Mouse (Mus musculus) stomach, postnatal 0 days (tissue): ENCODE data around the gene Fcrla. TPM values are rescaled to one million over a fixed set of nuclear protein-coding genes. Genes with fewer than 3 reads are reported as not detected.
"Not testable (repeated sequence)": the region's sequence is repeated elsewhere in the genome, so short reads cannot be mapped to it uniquely, and the experiment has no call there.

ENCODE experiments used
- ATAC-seq: fragments of 200-750 bp; cut with Nextera tagmentation; 2 replicates; pipeline ENCODE4 v1.8.0; 2017; ENCODE audit not compliant: low FRiP score, low TSS enrichment
- DNase-seq: peaks from one replicate; pipeline ENCODE4 v3.0.0-alpha.2; 2016; ENCODE audit warnings: low spot score
- H3K27ac ChIP-seq: fragments of 300-500 bp; sonication (generic); replicated peaks from 2 replicates; pipeline ENCODE4 v1.5.1; 2014; ENCODE audit warnings: mild to moderate bottlenecking, control low read depth
- H3K27me3 ChIP-seq: fragments of 300-500 bp; sonication (generic); 2 replicates; pipeline ENCODE4 v1.6.1; 2014; ENCODE audit warnings: low read length; ENCODE audit not compliant: control insufficient read depth, insufficient read depth
- H3K36me3 ChIP-seq: fragments of 300-500 bp; sonication (generic); 2 replicates; pipeline ENCODE4 v1.6.1; 2014; ENCODE audit warnings: low read length, mixed read lengths; ENCODE audit not compliant: control insufficient read depth, insufficient read depth
- H3K4me1 ChIP-seq: fragments of 300-500 bp; sonication (generic); replicated peaks from 2 replicates; pipeline ENCODE4 v1.6.1; 2014; ENCODE audit warnings: antibody characterized with exemption; ENCODE audit not compliant: control insufficient read depth, insufficient read depth
- H3K4me2 ChIP-seq: fragments of 300-500 bp; sonication (generic); replicated peaks from 2 replicates; pipeline ENCODE4 v1.6.1; 2014; ENCODE audit warnings: low read depth, mild to moderate bottlenecking, control low read depth, moderate library complexity
- H3K4me3 ChIP-seq: fragments of 300-500 bp; sonication (generic); 2 replicates; pipeline ENCODE4 v1.5.1; 2014; ENCODE audit warnings: low read depth, low read length, control low read depth
- H3K9ac ChIP-seq: fragments of 300-500 bp; sonication (generic); 2 replicates; pipeline ENCODE4 v1.6.1; 2014; ENCODE audit warnings: mild to moderate bottlenecking, low read length, control low read depth, mixed read lengths
- H3K9me3 ChIP-seq: fragments of 300-500 bp; sonication (generic); 2 replicates; pipeline ENCODE4 v1.6.1; 2016; ENCODE audit warnings: low read length; ENCODE audit not compliant: control insufficient read depth
- CTCF ChIP-seq: IDR thresholded peaks from 2 replicates; pipeline ENCODE4 v1.5.1; 2016; ENCODE audit warnings: antibody characterized with exemption, low read depth, mild to moderate bottlenecking, moderate library complexity
- EP300 ChIP-seq: optimal IDR thresholded peaks from 2 replicates; pipeline ENCODE3; 2016; ENCODE audit warnings: antibody characterized with exemption
- WGBS: fragments of 180-500 bp; shearing (Covaris S2); extraction: QIAGEN DNeasy Blood & Tissue Kit; methylation state at CpG from one replicate; pipeline ENCODE4 v1.1.7; 2014; 5-methylcytosine and 5-hydroxymethylcytosine counted together
- polyA plus RNA-seq: library from polyadenylated mRNA; unstranded; fragments of >200 nt; fragmentation: Nextera tagmentation; extraction: Ambion mirVana; gene quantifications from 2 replicates; pipeline ENCODE4 v1.2.1, GENCODE M21; 2015

Fcrla gene
- polyA plus RNA-seq, 1 experiment from 2014 or later = 0.38 TPM

GRCm38 (mm10) chr1:170961101-170961500, 33.7 kb upstream of the Fcrla start:
- Histone ChIP-seq H3K4me3 (no peak overlapping the region), H3K9ac (no peak overlapping the region), H3K36me3 (no peaks in the 10 kb centered on the region), H3K27ac (no peak overlapping the region), H3K9me3 (no peaks in the 10 kb centered on the region), H3K4me1 (no peaks in the 10 kb centered on the region), H3K27me3 (no peaks in the 10 kb centered on the region), H3K4me2 (no peak overlapping the region)
- 89% methylated on average over 6 of the region's 6 CpGs for WGBS
- TF ChIP-seq EP300 (no peak), CTCF (no peak)
- ATAC-seq (no peak), DNase-seq (no peak)

- no peaks in the 10 kb centered on the region for H3K27me3 ChIP-seq
- 55% methylated on average over 2 of the region's 2 CpGs for WGBS
- no peaks in the 10 kb centered on the region for H3K36me3 ChIP-seq
- H3K9me3 ChIP-seq = no peaks in the 10 kb centered on the region
- no peaks in the 10 kb centered on the region for H3K4me1 ChIP-seq
- no peak for DNase-seq
- H3K27ac ChIP-seq = no peak overlapping the region
- no peak overlapping the region for H3K4me2 ChIP-seq
- no peak for TF ChIP-seq EP300
- no peak for TF ChIP-seq CTCF
- no peak for ATAC-seq
- H3K9ac ChIP-seq = no peak overlapping the region
- H3K4me3 ChIP-seq = no peak overlapping the region
Observed at GRCm38 (mm10) chr1:170959791-170960190, 32.4 kb upstream of the Fcrla start.

DNA sequence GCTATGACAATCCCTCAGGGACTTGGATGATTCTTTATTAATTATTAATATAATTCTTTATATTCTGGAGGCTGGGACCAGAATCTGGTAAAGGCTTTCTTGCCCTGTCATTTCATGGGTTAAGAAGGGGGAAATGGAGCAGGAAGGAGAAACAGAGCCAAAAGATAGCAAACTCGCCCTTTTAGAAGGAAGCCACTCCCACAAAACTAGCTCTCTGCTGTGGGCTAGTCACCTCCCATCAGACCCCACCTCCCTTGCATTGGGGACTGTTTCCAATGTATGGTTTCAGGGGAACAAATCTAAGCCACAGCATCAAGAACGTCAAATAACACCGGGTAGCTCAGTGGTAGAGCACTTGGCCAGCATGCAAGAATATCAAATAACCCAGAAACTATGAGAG, 30.8 kb upstream of the Fcrla start:
- H3K27ac ChIP-seq = no peak overlapping the region
- 49% methylated on average over 3 of the region's 3 CpGs for WGBS
- no peaks in the 10 kb centered on the region for H3K9me3 ChIP-seq
- no peaks in the 10 kb centered on the region for H3K4me1 ChIP-seq
- no peaks in the 10 kb centered on the region for H3K36me3 ChIP-seq
- H3K27me3 ChIP-seq = no peaks in the 10 kb centered on the region
- H3K4me2 ChIP-seq = no peak overlapping the region
- TF ChIP-seq EP300 = no peak
- TF ChIP-seq CTCF = no peak
- H3K4me3 ChIP-seq = no peak overlapping the region
- ATAC-seq (no peak), DNase-seq (no peak)
- no peak overlapping the region for H3K9ac ChIP-seq

DNA sequence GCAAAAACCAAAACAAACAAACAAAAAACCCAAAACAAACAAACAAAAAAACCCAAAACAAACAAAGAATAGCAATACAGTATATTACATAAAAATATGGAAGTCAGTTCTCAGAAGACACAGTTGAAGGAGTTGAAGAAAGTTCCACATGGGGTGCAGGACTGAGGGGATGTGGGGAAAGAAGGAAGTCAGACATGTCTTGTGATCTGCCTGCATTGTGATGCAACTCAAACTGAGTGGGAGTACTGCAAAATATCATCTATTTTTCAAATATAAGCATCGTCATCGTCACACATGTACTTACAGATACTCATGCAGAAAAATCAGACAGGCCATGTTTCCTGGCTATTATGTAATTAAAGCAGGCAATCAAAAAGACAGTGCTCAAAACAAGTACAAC, 25.8 kb upstream of the Fcrla start:
- DNase-seq (no peak), ATAC-seq (no peak)
- Histone ChIP-seq H3K4me3 (no peak overlapping the region), H3K27me3 (no peaks in the 10 kb centered on the region), H3K9me3 (no peaks in the 10 kb centered on the region), H3K9ac (no peak overlapping the region), H3K4me1 (no peaks in the 10 kb centered on the region), H3K27ac (no peak overlapping the region), H3K4me2 (no peak overlapping the region), H3K36me3 (no peaks in the 10 kb centered on the region)
- TF ChIP-seq EP300 (no peak), CTCF (no peak)
- 77% methylated on average over 2 of the region's 2 CpGs for WGBS

DNA sequence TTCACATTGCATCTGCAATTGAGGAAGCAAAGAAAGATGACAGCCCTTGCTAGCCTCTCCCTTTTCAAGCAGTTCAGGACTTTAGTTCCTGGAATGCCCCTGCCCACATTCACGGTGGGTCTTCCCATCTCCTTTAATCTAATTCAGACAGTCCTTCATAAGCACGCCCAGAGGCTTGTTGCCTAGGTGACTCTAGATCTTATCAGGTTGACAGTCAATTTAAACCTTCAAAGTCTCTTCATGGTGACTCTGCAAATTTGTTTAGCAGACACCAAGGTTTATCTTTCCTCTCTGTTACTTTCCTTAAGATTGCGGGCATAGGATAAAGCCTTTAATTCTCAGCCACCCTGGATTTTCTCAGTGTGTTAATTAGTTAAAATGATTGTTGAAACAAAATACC, 23.4 kb upstream of the Fcrla start:
- no peaks in the 10 kb centered on the region for H3K27me3 ChIP-seq
- H3K27ac ChIP-seq = no peak overlapping the region
- no peak overlapping the region for H3K4me3 ChIP-seq
- no peaks in the 10 kb centered on the region for H3K36me3 ChIP-seq
- H3K9me3 ChIP-seq = no peaks in the 10 kb centered on the region
- WGBS = 39% methylated on average over 3 of the region's 3 CpGs
- no peak overlapping the region for H3K9ac ChIP-seq
- H3K4me2 ChIP-seq = no peak overlapping the region
- ATAC-seq (no peak), DNase-seq (no peak)
- H3K4me1 ChIP-seq = no peaks in the 10 kb centered on the region
- no peak for TF ChIP-seq CTCF
- TF ChIP-seq EP300 = no peak

DNA sequence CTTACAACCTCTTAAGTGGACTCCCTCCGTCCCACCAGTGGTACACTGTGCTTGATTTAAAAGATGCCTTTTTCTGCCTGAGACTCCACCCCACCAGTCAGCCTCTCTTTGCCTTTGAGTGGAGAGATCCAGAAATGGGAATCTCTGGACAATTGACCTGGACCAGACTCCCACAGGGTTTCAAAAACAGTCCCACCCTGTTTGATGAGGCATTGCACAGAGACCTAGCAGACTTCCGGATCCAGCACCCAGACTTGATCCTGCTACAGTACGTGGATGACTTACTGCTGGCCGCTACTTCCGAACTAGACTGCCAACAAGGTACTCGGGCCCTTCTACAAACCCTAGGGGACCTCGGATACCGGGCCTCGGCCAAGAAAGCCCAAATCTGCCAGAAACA, 17.5 kb upstream of the Fcrla start:
- not testable (repeated sequence) for H3K36me3 ChIP-seq, H3K9me3 ChIP-seq, H3K4me3 ChIP-seq, H3K9ac ChIP-seq, DNase-seq, H3K4me1 ChIP-seq, ATAC-seq, H3K4me2 ChIP-seq, H3K27me3 ChIP-seq, H3K27ac ChIP-seq
- 97% methylated on average over 2 of the region's 9 CpGs for WGBS

DNA sequence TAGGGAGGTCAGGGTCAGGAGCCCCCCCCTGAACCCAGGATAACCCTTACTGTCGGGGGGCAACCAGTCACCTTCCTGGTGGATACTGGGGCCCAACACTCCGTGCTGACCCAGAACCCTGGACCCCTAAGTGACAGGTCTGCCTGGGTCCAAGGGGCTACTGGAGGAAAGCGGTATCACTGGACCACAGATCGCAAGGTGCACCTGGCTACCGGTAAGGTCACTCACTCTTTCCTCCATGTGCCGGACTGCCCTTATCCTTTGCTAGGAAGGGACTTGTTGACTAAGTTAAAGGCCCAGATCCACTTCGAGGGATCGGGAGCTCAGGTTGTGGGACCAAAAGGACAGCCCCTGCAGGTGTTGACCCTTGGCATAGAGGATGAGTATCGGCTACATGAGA, 16.8 kb upstream of the Fcrla start:
- not testable (repeated sequence) for H3K4me3 ChIP-seq, ATAC-seq, H3K27me3 ChIP-seq, H3K4me1 ChIP-seq, H3K27ac ChIP-seq, H3K9ac ChIP-seq, H3K9me3 ChIP-seq, DNase-seq, H3K4me2 ChIP-seq, H3K36me3 ChIP-seq
- WGBS = 95% methylated on average over 9 of the region's 9 CpGs
